Mouse (Mus musculus) brain, adult 2 months (tissue): ENCODE results near the gene Fam173a.
A peak's percentile ranks its signal among the peaks of the same experiment; 100 is the strongest.

ENCODE experiments used
- DNase-seq: peaks from one replicate; pipeline ENCODE4 v3.0.0; 2011; ENCODE audit warnings: low read depth, low spot score

The Fam173a gene

GRCm38 (mm10) chr17:25801029-25801428 is 8.3 kb upstream of the Fam173a start:
- peak; percentile 84 for DNase-seq

GRCm38 (mm10) chr17:25796951-25797369 is 4.3 kb upstream of the Fam173a start, which contains the start of gene Metrn:
Gene Metrn (minus strand): TSS chr17:25797136.
- DNase-seq = peak; percentile 79

- peak; percentile 56 for DNase-seq
Observed at GRCm38 (mm10) chr17:25796211-25796771, 3.6 kb upstream of the Fam173a start.

GRCm38 (mm10) chr17:25795609-25796092 is 3.0 kb upstream of the Fam173a start, which contains the start of gene AC134908.4:
Gene AC134908.4 (minus strand): TSS chr17:25795659.
- peak; percentile 93 for DNase-seq

GRCm38 (mm10) chr17:25794998-25795397 is 2.3 kb upstream of the Fam173a start:
- no peak for DNase-seq

- DNase-seq = no peak
Observed at GRCm38 (mm10) chr17:25794197-25794596, 1.5 kb upstream of the Fam173a start.

GRCm38 (mm10) chr17:25791843-25792527 is 716 bp downstream of the Fam173a start:
- DNase-seq = peak; percentile 94

GRCm38 (mm10) chr17:25791320-25791842 is 1.3 kb downstream of the Fam173a start:
- no peak for DNase-seq

- DNase-seq = no peak
Observed at GRCm38 (mm10) chr17:25786781-25787504, 5.8 kb downstream of the Fam173a start.

GRCm38 (mm10) chr17:25786280-25786679 is 6.4 kb downstream of the Fam173a start, which contains the start of gene Ccdc78:
Gene Ccdc78 (plus strand): TSS chr17:25786580.
- DNase-seq = no peak

GRCm38 (mm10) chr17:25785281-25785745 is 7.4 kb downstream of the Fam173a start, which contains the start of gene Haghl:
Gene Haghl (minus strand): TSS chr17:25785673.
- peak; percentile 98 for DNase-seq

GRCm38 (mm10) chr17:25783861-25784574 is 8.7 kb downstream of the Fam173a start:
- no peak for DNase-seq

- no peak for DNase-seq
Observed at GRCm38 (mm10) chr17:25783086-25783485, 9.6 kb downstream of the Fam173a start.

- DNase-seq = no peak
Observed at GRCm38 (mm10) chr17:25781339-25781738, 11.4 kb downstream of the Fam173a start.

- no peak for DNase-seq
Observed at GRCm38 (mm10) chr17:25777948-25778347, 14.8 kb downstream of the Fam173a start.

- DNase-seq = no peak
Observed at GRCm38 (mm10) chr17:25775318-25776062, 17.2 kb downstream of the Fam173a start.

- DNase-seq = peak; percentile 99
Observed at GRCm38 (mm10) chr17:25773549-25774120, 19.1 kb downstream of the Fam173a start, which contains the start of gene Narfl. Gene Narfl (plus strand): TSS chr17:25773776.

GRCm38 (mm10) chr17:25769331-25769730 is 23.4 kb downstream of the Fam173a start:
- DNase-seq = no peak

GRCm38 (mm10) chr17:25765886-25766285 is 26.8 kb downstream of the Fam173a start:
- no peak for DNase-seq

- no peak for DNase-seq
Observed at GRCm38 (mm10) chr17:25762591-25762990, 30.1 kb downstream of the Fam173a start.
